Mouse (Mus musculus) ES-E14 (cell line): ENCODE data around the gene Spry1. TPM values are rescaled to one million over a fixed set of nuclear protein-coding genes. Genes with fewer than 3 reads are reported as not detected.

Experiments
- DNase-seq: peaks from one replicate; pipeline ENCODE4 v3.0.0-alpha.2; 2013; ENCODE audit warnings: low read depth, low spot score
- H3K27ac ChIP-seq: 2 replicates; pipeline ENCODE4 v1.5.1; 2012; ENCODE audit warnings: low read depth, mild to moderate bottlenecking, low read length, moderate library complexity, mixed read lengths; ENCODE audit not compliant: poor library complexity, insufficient read depth, severe bottlenecking
- H3K36me3 ChIP-seq: 2 replicates; pipeline ENCODE4 v1.6.1; 2012; ENCODE audit warnings: mild to moderate bottlenecking, low read length, moderate library complexity, mixed read lengths; ENCODE audit not compliant: control insufficient read depth, poor library complexity, insufficient read depth, severe bottlenecking
- H3K4me1 ChIP-seq, 2 experiments: fragments of 150-350 bp in 1 of 2; sonication (generic) in 1 of 2; 2 replicates each; pipeline ENCODE4 v1.6.1; 2012; ENCODE audit warnings: low read length in 2 of 2, mild to moderate bottlenecking in 1 of 2, mixed read lengths in 1 of 2; ENCODE audit not compliant: control insufficient read depth in 2 of 2, insufficient read depth in 2 of 2, poor library complexity in 1 of 2
- H3K4me3 ChIP-seq, 2 experiments: fragments of 150-350 bp in 1 of 2; sonication (generic) in 1 of 2; 2 replicates each; pipeline ENCODE4 v1.5.1; 2012; ENCODE audit warnings: low read length in 2 of 2, low read depth in 1 of 2, mild to moderate bottlenecking in 1 of 2, mixed read lengths in 1 of 2; ENCODE audit not compliant: insufficient read depth in 1 of 2, poor library complexity in 1 of 2, severe bottlenecking in 1 of 2
- H3K9ac ChIP-seq: 2 replicates; pipeline ENCODE4 v1.6.1; 2012; ENCODE audit warnings: low read depth, mild to moderate bottlenecking, low read length, mixed read lengths; ENCODE audit not compliant: poor library complexity, insufficient read depth, severe bottlenecking
- H3K9me3 ChIP-seq: fragments of 150-350 bp; sonication (generic); 2 replicates; pipeline ENCODE4 v1.6.1; 2012; ENCODE audit warnings: low read depth, mild to moderate bottlenecking, low read length; ENCODE audit not compliant: control insufficient read depth, insufficient read depth
- CHD2 ChIP-seq: IDR thresholded peaks from 2 replicates; pipeline ENCODE4 v1.6.1; 2014; ENCODE audit warnings: mild to moderate bottlenecking, low read depth, low read length, inconsistent platforms
- HCFC1 ChIP-seq: IDR thresholded peaks from 2 replicates; pipeline ENCODE4 v1.6.1; 2012; ENCODE audit warnings: low read length, inconsistent platforms, borderline replicate concordance; ENCODE audit not compliant: insufficient read depth
- MAFK ChIP-seq: IDR thresholded peaks from 2 replicates; pipeline ENCODE4 v1.6.1; 2014; ENCODE audit warnings: mild to moderate bottlenecking, low read depth, low read length, inconsistent platforms; ENCODE audit not compliant: insufficient read depth
- ZC3H11A ChIP-seq: IDR thresholded peaks from 2 replicates; pipeline ENCODE4 v1.6.1; 2012; ENCODE audit warnings: low read depth, mild to moderate bottlenecking, inconsistent platforms, low read length, borderline replicate concordance
- ZNF384 ChIP-seq: IDR thresholded peaks from 2 replicates; pipeline ENCODE4 v1.6.1; 2012; ENCODE audit warnings: low read depth, low read length, inconsistent platforms
- in situ Hi-C, 2 experiments: fragments of 600-800 bp; cut with MboI; formaldehyde crosslinking; loops; one replicate each; pipeline ENCODE4 v1.15.1; 2025; ENCODE audit warnings: low sequenced_read_pairs in 2 of 2, inconsistent platforms in 1 of 2; ENCODE audit not compliant: unreplicated experiment in 2 of 2
- total RNA-seq: library from RNA; depleted of rRNA; stranded (reverse); fragments of 300-350 nt; gene quantifications from 2 replicates; pipeline ENCODE4 v1.2.3, GENCODE M21; 2012

Gene Spry1
- total RNA-seq, 1 experiment = 7.1 TPM

- H3K9me3 ChIP-seq = no peaks in the 10 kb centered on the region
- peak overlapping the region; percentile 42 for H3K27ac ChIP-seq
- no peak for TF ChIP-seq HCFC1
- 0 out of 2 replicates have a peak, but pooled peaks have one; percentile 24 for TF ChIP-seq CHD2
- no peak overlapping the region for H3K4me3 ChIP-seq
- in situ Hi-C loops = no loop called here
- DNase-seq = peak; percentile 28
- H3K36me3 ChIP-seq = peaks cover 6% of the 10 kb centered on the region; the same call in 1 of the 2 replicates
- H3K9ac ChIP-seq = no peak overlapping the region
- H3K4me1 ChIP-seq = peaks cover 7 to 29% of the 10 kb centered on the region in 2 experiments
These were observed 33.9 kb downstream of the Spry1 start for GRCm38 (mm10) chr3:37673513-37674261.

- DNase-seq = no peak
- Histone ChIP-seq H3K4me1 (peaks cover 7 to 29% of the 10 kb centered on the region in 2 experiments), H3K9me3 (no peaks in the 10 kb centered on the region), H3K4me3 (no peak overlapping the region), H3K9ac (no peak overlapping the region), H3K27ac (no peak overlapping the region), H3K36me3 (peaks cover 6% of the 10 kb centered on the region; the same call in 1 of the 2 replicates)
- in situ Hi-C loops = no loop called here
- TF ChIP-seq HCFC1 (no peak), CHD2 (no peak), MAFK (no peak), ZC3H11A (no peak), ZNF384 (no peak)
These were observed 35.3 kb downstream of the Spry1 start for GRCm38 (mm10) chr3:37675056-37675525.

GRCm38 (mm10) chr3:37676291-37676690 is 36.5 kb downstream of the Spry1 start:
- in situ Hi-C loops = no loop called here
- Histone ChIP-seq H3K27ac (no peak overlapping the region), H3K9me3 (no peaks in the 10 kb centered on the region), H3K4me3 (no peak overlapping the region), H3K9ac (no peak overlapping the region), H3K4me1 (peaks cover 7 to 29% of the 10 kb centered on the region in 2 experiments), H3K36me3 (peaks cover 4% of the 10 kb centered on the region; the same call in 1 of the 2 replicates)
- TF ChIP-seq CHD2 (no peak), ZC3H11A (no peak), HCFC1 (no peak), ZNF384 (no peak), MAFK (no peak)
- no peak for DNase-seq

- H3K27ac ChIP-seq = no peak overlapping the region; the same call in 1 of the 2 replicates
- no peak overlapping the region for H3K9ac ChIP-seq
- no peak overlapping the region for H3K4me3 ChIP-seq
- TF ChIP-seq ZNF384 (no peak), MAFK (no peak), CHD2 (no peak), HCFC1 (no peak)
- in situ Hi-C loops = no loop called here
- H3K9me3 ChIP-seq = no peaks in the 10 kb centered on the region
- peaks cover 0 to 14% of the 10 kb centered on the region in 2 experiments; a peak in 2 of 4 replicates for H3K4me1 ChIP-seq
- H3K36me3 ChIP-seq = no peaks in the 10 kb centered on the region
- no peak for DNase-seq
These were observed 46.5 kb downstream of the Spry1 start for GRCm38 (mm10) chr3:37686219-37686618.
